Mouse (Mus musculus): Measurements from ENCODE around the gene Tdrd9.
"Not testable (repeated sequence)": the region's sequence is repeated elsewhere in the genome, so short reads cannot be mapped to it uniquely, and the experiment has no call there.

The Tdrd9 gene

GRCm38 (mm10) chr12:112025907-112026645 lies 54.7 kb downstream of the Tdrd9 start:
- no peak for DNase-seq (ENCODE audit: low spot score in 2 of 2)

- no peak for DNase-seq (ENCODE audit: low spot score in 2 of 2)
Measured at GRCm38 (mm10) chr12:112027408-112027807, 56.0 kb downstream of the Tdrd9 start.

GRCm38 (mm10) chr12:112033409-112033975 lies 62.1 kb downstream of the Tdrd9 start:
- no peak for DNase-seq (ENCODE audit: low spot score in 2 of 2)

- DNase-seq (ENCODE audit: low spot score in 2 of 2): not testable (repeated sequence)
Measured at GRCm38 (mm10) chr12:112035341-112036100, 64.2 kb downstream of the Tdrd9 start.

- no peak for DNase-seq (ENCODE audit: low spot score in 2 of 2)
Measured at GRCm38 (mm10) chr12:112038441-112038840, 67.1 kb downstream of the Tdrd9 start.

- no peak for DNase-seq (ENCODE audit: low spot score in 2 of 2)
Measured at GRCm38 (mm10) chr12:112039169-112039568, 67.8 kb downstream of the Tdrd9 start.

GRCm38 (mm10) chr12:112042681-112043080 lies 71.3 kb downstream of the Tdrd9 start:
- DNase-seq (ENCODE audit: low spot score in 2 of 2): no peak

GRCm38 (mm10) chr12:112077651-112078050 lies 106.3 kb downstream of the Tdrd9 start:
- peak in 1 of 2 experiments; percentile 64 for DNase-seq (ENCODE audit: low spot score in 2 of 2)

- DNase-seq (ENCODE audit: low spot score in 2 of 2): no peak
Measured at GRCm38 (mm10) chr12:112079911-112080310, 108.6 kb downstream of the Tdrd9 start.

GRCm38 (mm10) chr12:112080911-112081310 lies 109.6 kb downstream of the Tdrd9 start:
- DNase-seq (ENCODE audit: low spot score in 2 of 2): no peak

- no peak for DNase-seq (ENCODE audit: low spot score in 2 of 2)
Measured at GRCm38 (mm10) chr12:112082241-112082640, 110.9 kb downstream of the Tdrd9 start.

- DNase-seq (ENCODE audit: low spot score in 2 of 2): no peak
Measured at GRCm38 (mm10) chr12:112086250-112086649, 114.9 kb downstream of the Tdrd9 start.

- no peak for DNase-seq (ENCODE audit: low spot score in 2 of 2)
Measured at GRCm38 (mm10) chr12:112086726-112087125, 115.4 kb downstream of the Tdrd9 start.

GRCm38 (mm10) chr12:112088609-112089324 lies 117.4 kb downstream of the Tdrd9 start:
- DNase-seq (ENCODE audit: low spot score in 2 of 2): no peak

- peak; percentile 68 to 72 for DNase-seq (ENCODE audit: low spot score in 2 of 2)
Measured at GRCm38 (mm10) chr12:112091054-112091453, 119.7 kb downstream of the Tdrd9 start.

- DNase-seq (ENCODE audit: low spot score in 2 of 2): no peak
Measured at GRCm38 (mm10) chr12:112094261-112094880, 123.0 kb downstream of the Tdrd9 start.

GRCm38 (mm10) chr12:112096051-112096732 lies 124.8 kb downstream of the Tdrd9 start:
- no peak for DNase-seq (ENCODE audit: low spot score in 2 of 2)

GRCm38 (mm10) chr12:112096733-112097117 lies 125.4 kb downstream of the Tdrd9 start:
- no peak for DNase-seq (ENCODE audit: low spot score in 2 of 2)

- DNase-seq (ENCODE audit: low spot score in 2 of 2): no peak
Measured at GRCm38 (mm10) chr12:112100106-112100505, 128.7 kb downstream of the Tdrd9 start.

- no peak for DNase-seq (ENCODE audit: low spot score in 2 of 2)
Measured at GRCm38 (mm10) chr12:112101045-112101444, 129.7 kb downstream of the Tdrd9 start.

- DNase-seq (ENCODE audit: low spot score in 2 of 2): no peak
Measured at GRCm38 (mm10) chr12:112103179-112103578, 131.8 kb downstream of the Tdrd9 start.

All from frontal cortex, postnatal 14 days (tissue).